Mouse (Mus musculus): ENCODE data around the gene Atg7.

GRCm38 (mm10) chr6:114862046-114862445 lies 219.1 kb downstream of the Atg7 start:
- TF ChIP-seq POLR2A (IDR thresholded peaks at IDR 0.05; ENCODE audit: insufficient read depth, low read depth, low read length) (no peak), CTCF (IDR thresholded peaks at IDR 0.05; ENCODE audit: insufficient read depth, low read depth, low read length) (no peak)

Measured in olfactory bulb, adult 2 months (tissue).